Mouse (Mus musculus): ENCODE data around the gene Dnah2.
"Not testable (repeated sequence)": the region's sequence is repeated elsewhere in the genome, so short reads cannot be mapped to it uniquely, and the experiment has no call there.

Gene Dnah2

GRCm38 (mm10) chr11:69560896-69561854 lies 12.3 kb upstream of the Dnah2 start:
- no peak for DNase-seq

- DNase-seq, result peak; percentile 91
Observed at GRCm38 (mm10) chr11:69559851-69560765, 11.2 kb upstream of the Dnah2 start, which contains the start of gene Efnb3. Gene Efnb3 (minus strand): TSS chr11:69560205.

- peak; percentile 98 for DNase-seq
Observed at GRCm38 (mm10) chr11:69559183-69559582, 10.3 kb upstream of the Dnah2 start.

- peak; percentile 92 for DNase-seq
Observed at GRCm38 (mm10) chr11:69558756-69559155, 9.8 kb upstream of the Dnah2 start.

- DNase-seq, result peak; percentile 85
Observed at GRCm38 (mm10) chr11:69557381-69557958, 8.6 kb upstream of the Dnah2 start.

- peak; percentile 96 for DNase-seq
Observed at GRCm38 (mm10) chr11:69554539-69555140, 5.7 kb upstream of the Dnah2 start.

- DNase-seq, result no peak
Observed at GRCm38 (mm10) chr11:69553341-69553721, 4.4 kb upstream of the Dnah2 start.

- no peak for DNase-seq
Observed at GRCm38 (mm10) chr11:69552622-69553340, 3.9 kb upstream of the Dnah2 start.

- DNase-seq, result no peak
Observed at GRCm38 (mm10) chr11:69551310-69551709, 2.4 kb upstream of the Dnah2 start.

- DNase-seq, result no peak
Observed at GRCm38 (mm10) chr11:69547071-69547470, 1.8 kb downstream of the Dnah2 start.

GRCm38 (mm10) chr11:69546423-69547053 lies 2.4 kb downstream of the Dnah2 start:
- peak; percentile 98 for DNase-seq

GRCm38 (mm10) chr11:69545957-69546356 lies 3.0 kb downstream of the Dnah2 start:
- no peak for DNase-seq

GRCm38 (mm10) chr11:69543598-69543997 lies 5.3 kb downstream of the Dnah2 start:
- DNase-seq, result no peak

- DNase-seq, result not testable (repeated sequence)
Observed at GRCm38 (mm10) chr11:69541741-69542140, 7.2 kb downstream of the Dnah2 start.

GRCm38 (mm10) chr11:69540700-69541099 lies 8.2 kb downstream of the Dnah2 start:
- DNase-seq, result no peak

GRCm38 (mm10) chr11:69534990-69535389 lies 13.9 kb downstream of the Dnah2 start:
- no peak for DNase-seq

- peak; percentile 80 for DNase-seq
Observed at GRCm38 (mm10) chr11:69532480-69533150, 16.3 kb downstream of the Dnah2 start.

- not testable (repeated sequence) for DNase-seq
Observed at GRCm38 (mm10) chr11:69530755-69531154, 18.2 kb downstream of the Dnah2 start.

GRCm38 (mm10) chr11:69530281-69530680 lies 18.6 kb downstream of the Dnah2 start:
- DNase-seq, result not testable (repeated sequence)

- DNase-seq, result no peak
Observed at GRCm38 (mm10) chr11:69528031-69528390, 20.9 kb downstream of the Dnah2 start.
